Mouse (Mus musculus): ENCODE results near the gene Rasip1. TPM values are rescaled to one million over a fixed set of nuclear protein-coding genes. Genes with fewer than 3 reads are reported as not detected.

Rasip1 gene
- total and polyA plus RNA-seq, 2 experiments from 2014 or later = 24.0 to 36.0 TPM

DNA sequence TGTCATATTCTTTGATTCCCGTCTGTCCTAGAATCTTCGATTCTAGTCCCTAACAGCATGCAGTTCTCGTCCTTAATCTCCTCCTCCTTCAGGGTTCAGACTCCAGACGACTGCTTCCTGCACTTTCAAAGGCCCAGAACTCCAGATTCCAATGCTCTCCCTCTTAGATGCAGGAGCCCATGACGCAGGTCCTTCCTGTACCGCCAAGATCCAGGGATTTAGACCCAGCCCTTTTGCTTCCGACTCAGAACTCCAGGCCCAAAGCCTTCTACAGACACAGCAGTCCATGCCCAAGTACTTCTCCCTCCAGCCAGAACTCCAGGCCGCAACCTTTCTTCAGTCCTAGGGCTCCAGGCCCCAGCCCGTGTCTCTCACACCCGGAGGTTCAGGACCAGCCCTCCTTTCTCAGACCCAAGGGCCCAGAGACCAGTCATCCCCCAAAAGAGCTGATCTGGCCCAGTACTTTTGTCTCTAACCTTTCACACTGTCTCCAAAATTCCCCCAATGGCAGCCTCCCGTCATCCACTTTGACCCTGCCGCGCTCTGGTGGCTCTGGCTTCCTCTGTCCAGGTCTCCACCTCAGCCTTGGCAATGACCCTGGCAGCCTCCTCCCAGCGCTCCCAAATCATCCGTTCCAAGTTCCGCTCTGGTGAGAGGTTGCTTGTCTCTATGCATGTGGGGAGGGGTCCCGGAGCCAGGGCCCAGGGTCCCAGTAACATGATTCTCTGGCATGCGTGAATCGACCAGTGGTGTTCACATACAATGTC, 13.1 kb downstream of the Rasip1 start:
- Histone ChIP-seq H3K4me2 (ENCODE audit: low read depth, low read length, poor library complexity, severe bottlenecking) (no peak overlapping the region), H3K27ac (ENCODE audit: low read depth, low read length) (0 out of 2 replicates have a peak overlapping the region, but pooled peaks have one; percentile 3), H3K9me3 (ENCODE audit: low read length) (no peaks in the 10 kb centered on the region), H3K4me3 (ENCODE audit: low read depth, low read length) (no peak overlapping the region), H3K9ac (replicated peaks; ENCODE audit: low read length, poor library complexity, severe bottlenecking) (no peak overlapping the region), H3K4me1 (ENCODE audit: insufficient read depth, low read length) (peaks cover 14% of the 10 kb centered on the region; the same call in 1 of the 2 replicates), H3K36me3 (ENCODE audit: insufficient read depth, low read length) (peaks cover 14% of the 10 kb centered on the region; the same call in 1 of the 2 replicates), H3K27me3 (ENCODE audit: insufficient read depth, low read length) (no peaks in the 10 kb centered on the region)
- WGBS = 74% methylated on average over 19 of the region's 19 CpGs
- no peak for TF ChIP-seq CTCF (IDR thresholded peaks at IDR 0.05)
- no peak for ATAC-seq (ENCODE audit: low FRiP score)
- DNase-seq (ENCODE audit: low spot score) = no peak

- H3K27me3 ChIP-seq (ENCODE audit: insufficient read depth, low read length) = no peaks in the 10 kb centered on the region
- no peak overlapping the region for H3K9ac ChIP-seq (replicated peaks; ENCODE audit: low read length, poor library complexity, severe bottlenecking)
- TF ChIP-seq CTCF (IDR thresholded peaks at IDR 0.05) = no peak
- WGBS = 60% methylated on average over 17 of the region's 17 CpGs
- H3K4me2 ChIP-seq (ENCODE audit: low read depth, low read length, poor library complexity, severe bottlenecking) = no peak overlapping the region
- no peaks in the 10 kb centered on the region for H3K9me3 ChIP-seq (ENCODE audit: low read length)
- no peak overlapping the region for H3K27ac ChIP-seq (ENCODE audit: low read depth, low read length)
- ATAC-seq (ENCODE audit: low FRiP score) (no peak), DNase-seq (ENCODE audit: low spot score) (peak; percentile 49)
- H3K36me3 ChIP-seq (ENCODE audit: insufficient read depth, low read length) = peaks cover 8% of the 10 kb centered on the region; the same call in 1 of the 2 replicates
- peaks cover 14% of the 10 kb centered on the region; the same call in 1 of the 2 replicates for H3K4me1 ChIP-seq (ENCODE audit: insufficient read depth, low read length)
- no peak overlapping the region for H3K4me3 ChIP-seq (ENCODE audit: low read depth, low read length)
Observed at GRCm38 (mm10) chr7:45641391-45642040, 14.2 kb downstream of the Rasip1 start.

GRCm38 (mm10) chr7:45642083-45642482, 14.8 kb downstream of the Rasip1 start:
- Histone ChIP-seq H3K4me3 (ENCODE audit: low read depth, low read length) (no peak overlapping the region), H3K9ac (replicated peaks; ENCODE audit: low read length, poor library complexity, severe bottlenecking) (no peak overlapping the region), H3K4me2 (ENCODE audit: low read depth, low read length, poor library complexity, severe bottlenecking) (no peak overlapping the region), H3K27ac (ENCODE audit: low read depth, low read length) (no peak overlapping the region), H3K9me3 (ENCODE audit: low read length) (no peaks in the 10 kb centered on the region), H3K36me3 (ENCODE audit: insufficient read depth, low read length) (peaks cover 3% of the 10 kb centered on the region; the same call in 1 of the 2 replicates), H3K27me3 (ENCODE audit: insufficient read depth, low read length) (no peaks in the 10 kb centered on the region), H3K4me1 (ENCODE audit: insufficient read depth, low read length) (peaks cover 14% of the 10 kb centered on the region; the same call in 1 of the 2 replicates)
- TF ChIP-seq CTCF (IDR thresholded peaks at IDR 0.05) = no peak
- ATAC-seq (ENCODE audit: low FRiP score) = no peak
- DNase-seq (ENCODE audit: low spot score) = no peak
- WGBS = 79% methylated on average over 5 of the region's 5 CpGs

DNA sequence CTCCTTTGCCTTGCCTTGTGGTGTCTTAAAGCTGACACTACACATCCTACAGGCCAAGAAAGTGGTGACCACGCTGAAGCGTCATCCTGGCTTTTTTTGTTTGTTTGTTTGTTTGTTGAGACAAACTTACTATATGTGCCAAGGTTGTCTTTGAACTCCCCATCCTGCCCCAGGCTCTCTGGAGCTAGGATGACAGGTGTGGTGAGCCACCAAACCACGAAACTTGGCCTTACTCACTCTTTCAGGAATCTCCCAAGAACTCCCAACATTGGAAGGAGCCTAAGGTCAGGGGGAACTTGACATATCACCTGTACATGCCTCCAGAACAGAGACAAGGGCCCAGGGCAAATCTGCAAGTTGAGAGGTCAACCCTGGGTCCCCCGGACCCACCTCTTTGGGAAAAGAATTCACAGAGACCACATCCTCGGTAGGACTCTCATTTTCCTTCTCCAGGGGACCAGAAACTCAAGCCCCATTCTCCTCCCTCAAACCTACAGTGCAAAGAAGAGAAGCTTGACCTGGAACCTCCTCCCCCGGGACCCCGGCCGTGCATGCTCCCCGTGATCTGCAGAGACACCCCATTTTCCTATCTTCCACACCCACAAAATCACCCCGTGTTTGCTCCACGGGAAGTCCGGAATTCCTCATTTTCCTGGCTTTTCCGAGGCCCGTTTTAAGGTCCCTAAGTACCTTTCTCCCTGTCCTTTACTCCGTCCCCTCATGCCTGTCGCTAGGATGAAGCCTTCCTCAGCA, 15.4 kb downstream of the Rasip1 start:
- H3K4me3 ChIP-seq (ENCODE audit: low read depth, low read length) = peak overlapping the region; percentile 42
- no peak for TF ChIP-seq CTCF (IDR thresholded peaks at IDR 0.05)
- H3K4me2 ChIP-seq (ENCODE audit: low read depth, low read length, poor library complexity, severe bottlenecking) = peak overlapping the region; percentile 84
- H3K4me1 ChIP-seq (ENCODE audit: insufficient read depth, low read length) = peaks cover 14% of the 10 kb centered on the region; the same call in 1 of the 2 replicates
- no peaks in the 10 kb centered on the region for H3K27me3 ChIP-seq (ENCODE audit: insufficient read depth, low read length)
- 35% methylated on average over 16 of the region's 16 CpGs for WGBS
- DNase-seq (ENCODE audit: low spot score) = no peak
- ATAC-seq (ENCODE audit: low FRiP score) = no peak
- H3K9ac ChIP-seq (replicated peaks; ENCODE audit: low read length, poor library complexity, severe bottlenecking) = peak overlapping the region; percentile 76
- no peaks in the 10 kb centered on the region for H3K9me3 ChIP-seq (ENCODE audit: low read length)
- H3K36me3 ChIP-seq (ENCODE audit: insufficient read depth, low read length) = no peaks in the 10 kb centered on the region
- peak overlapping the region; percentile 87 for H3K27ac ChIP-seq (ENCODE audit: low read depth, low read length)

GRCm38 (mm10) chr7:45643441-45644178, 16.3 kb downstream of the Rasip1 start:
- ATAC-seq (ENCODE audit: low FRiP score) = peak; percentile 93
- peaks cover 9% of the 10 kb centered on the region; the same call in 1 of the 2 replicates for H3K4me1 ChIP-seq (ENCODE audit: insufficient read depth, low read length)
- H3K9me3 ChIP-seq (ENCODE audit: low read length) = no peaks in the 10 kb centered on the region
- TF ChIP-seq CTCF (IDR thresholded peaks at IDR 0.05) = no peak
- H3K36me3 ChIP-seq (ENCODE audit: insufficient read depth, low read length) = no peaks in the 10 kb centered on the region
- H3K4me2 ChIP-seq (ENCODE audit: low read depth, low read length, poor library complexity, severe bottlenecking) = peak overlapping the region; percentile 84
- WGBS = 1% methylated on average over 28 of the region's 28 CpGs
- H3K4me3 ChIP-seq (ENCODE audit: low read depth, low read length) = peak overlapping the region; percentile 42
- peak overlapping the region; percentile 76 for H3K9ac ChIP-seq (replicated peaks; ENCODE audit: low read length, poor library complexity, severe bottlenecking)
- no peaks in the 10 kb centered on the region for H3K27me3 ChIP-seq (ENCODE audit: insufficient read depth, low read length)
- peak; percentile 99 for DNase-seq (ENCODE audit: low spot score)
- peak overlapping the region; percentile 87 for H3K27ac ChIP-seq (ENCODE audit: low read depth, low read length)

Data from midbrain, postnatal 0 days (tissue).